Mouse (Mus musculus) limb, embryonic 15.5 days (tissue): Measurements from ENCODE around the gene Hspa12b. TPM values are rescaled to one million over a fixed set of nuclear protein-coding genes. Genes with fewer than 3 reads are reported as not detected.

Experiments used
- ATAC-seq: fragments of 200-750 bp; cut with Nextera tagmentation; 2 replicates; pipeline ENCODE4 v1.8.0; 2017; ENCODE audit warnings: low read depth, moderate TSS enrichment; ENCODE audit not compliant: insufficient number of reproducible peaks, low FRiP score, low TSS enrichment
- H3K27ac ChIP-seq: fragments of 300-500 bp; sonication (generic); 2 replicates; pipeline ENCODE4 v1.5.1; 2015; ENCODE audit warnings: moderate library complexity, mild to moderate bottlenecking, inconsistent platforms
- H3K27me3 ChIP-seq: fragments of 300-500 bp; sonication (generic); 2 replicates; pipeline ENCODE4 v1.6.1; 2015; ENCODE audit warnings: inconsistent platforms
- H3K36me3 ChIP-seq: fragments of 300-500 bp; sonication (generic); 2 replicates; pipeline ENCODE4 v1.6.1; 2015; ENCODE audit warnings: inconsistent platforms
- H3K4me1 ChIP-seq: fragments of 300-500 bp; sonication (generic); 2 replicates; pipeline ENCODE4 v1.6.1; 2015; ENCODE audit warnings: inconsistent platforms
- H3K4me2 ChIP-seq: fragments of 300-500 bp; sonication (generic); 2 replicates; pipeline ENCODE4 v1.6.1; 2015; ENCODE audit warnings: mild to moderate bottlenecking, inconsistent platforms
- H3K4me3 ChIP-seq: fragments of 300-500 bp; sonication (generic); 2 replicates; pipeline ENCODE4 v1.5.1; 2015; ENCODE audit warnings: mild to moderate bottlenecking, inconsistent platforms
- H3K9ac ChIP-seq: fragments of 300-500 bp; sonication (generic); 2 replicates; pipeline ENCODE4 v1.6.1; 2015; ENCODE audit warnings: inconsistent platforms
- H3K9me3 ChIP-seq: fragments of 300-500 bp; sonication (generic); 2 replicates; pipeline ENCODE4 v1.6.1; 2016; ENCODE audit warnings: inconsistent platforms
- WGBS: fragments of 180-500 bp; shearing (Covaris S2); methylation state at CpG from one replicate; pipeline ENCODE4 v1.1.7; 2015; 5-methylcytosine and 5-hydroxymethylcytosine counted together
- polyA plus RNA-seq: library from polyadenylated mRNA; unstranded; fragments of >200 nt; fragmentation: Nextera tagmentation; extraction: Ambion mirVana; gene quantifications from 2 replicates; pipeline ENCODE4 v1.2.1, GENCODE M21; 2015

Hspa12b gene
- polyA plus RNA-seq, 1 experiment from 2014 or later: 22.0 TPM

- H3K4me2 ChIP-seq: no peak overlapping the region
- peaks cover 62% of the 10 kb centered on the region for H3K4me1 ChIP-seq
These were observed 48.3 kb downstream of the Hspa12b start for GRCm38 (mm10) chr2:131175286-131175944.

GRCm38 (mm10) chr2:131175945-131176309 lies 48.8 kb downstream of the Hspa12b start:
- no peak overlapping the region for H3K9ac ChIP-seq
- H3K27ac ChIP-seq: no peak overlapping the region
- no peak for ATAC-seq
- H3K4me1 ChIP-seq: peaks cover 60% of the 10 kb centered on the region
- H3K4me2 ChIP-seq: no peak overlapping the region
- no peak overlapping the region for H3K4me3 ChIP-seq
- H3K9me3 ChIP-seq: no peaks in the 10 kb centered on the region
- 92% methylated on average over 1 of the region's 1 CpGs for WGBS
- peaks cover 14% of the 10 kb centered on the region for H3K36me3 ChIP-seq
- peaks cover 29% of the 10 kb centered on the region for H3K27me3 ChIP-seq

More at GRCm38 (mm10) chr2:131175286-131175944, 48.3 kb downstream of the Hspa12b start:
- Histone ChIP-seq H3K9ac (no peak overlapping the region), H3K27ac (no peak overlapping the region), H3K4me3 (no peak overlapping the region), H3K36me3 (peaks cover 14% of the 10 kb centered on the region), H3K9me3 (no peaks in the 10 kb centered on the region), H3K27me3 (peaks cover 34% of the 10 kb centered on the region)
- ATAC-seq: no peak
- 73% methylated on average over 3 of the region's 3 CpGs for WGBS

- no peak overlapping the region for H3K27ac ChIP-seq
- 61% methylated on average over 5 of the region's 5 CpGs for WGBS
- H3K27me3 ChIP-seq: peaks cover 24% of the 10 kb centered on the region
- H3K36me3 ChIP-seq: peaks cover 14% of the 10 kb centered on the region
- no peaks in the 10 kb centered on the region for H3K9me3 ChIP-seq
- H3K9ac ChIP-seq: no peak overlapping the region
- ATAC-seq: no peak
- peak overlapping the region; percentile 92; the same call in 1 of the 2 replicates for H3K4me2 ChIP-seq
- peaks cover 55% of the 10 kb centered on the region for H3K4me1 ChIP-seq
- H3K4me3 ChIP-seq: no peak overlapping the region
These were observed 49.4 kb downstream of the Hspa12b start for GRCm38 (mm10) chr2:131176491-131176890.

GRCm38 (mm10) chr2:131177932-131178331 lies 50.9 kb downstream of the Hspa12b start:
- H3K27ac ChIP-seq: no peak overlapping the region
- no peaks in the 10 kb centered on the region for H3K9me3 ChIP-seq
- 86% methylated on average over 9 of the region's 9 CpGs for WGBS
- H3K4me3 ChIP-seq: peak overlapping the region; percentile 70
- peak overlapping the region; percentile 92 for H3K4me2 ChIP-seq
- peaks cover 14% of the 10 kb centered on the region for H3K36me3 ChIP-seq
- no peak overlapping the region for H3K9ac ChIP-seq
- no peak for ATAC-seq
- H3K4me1 ChIP-seq: peaks cover 51% of the 10 kb centered on the region
- H3K27me3 ChIP-seq: peaks cover 9% of the 10 kb centered on the region

GRCm38 (mm10) chr2:131178828-131179245 lies 51.8 kb downstream of the Hspa12b start:
- no peak for ATAC-seq
- Histone ChIP-seq H3K27me3 (peaks cover under 1% of the 10 kb centered on the region; the same call in 1 of the 2 replicates), H3K27ac (peak overlapping the region; percentile 93; the same call in 1 of the 2 replicates), H3K4me1 (peaks cover 51% of the 10 kb centered on the region), H3K36me3 (peaks cover 14% of the 10 kb centered on the region), H3K4me2 (peak overlapping the region; percentile 92), H3K9ac (peak overlapping the region; percentile 98), H3K4me3 (peak overlapping the region; percentile 70), H3K9me3 (no peaks in the 10 kb centered on the region)
- WGBS: 28% methylated on average over 26 of the region's 26 CpGs

- ATAC-seq: peak; percentile 56
- Histone ChIP-seq H3K27me3 (no peaks in the 10 kb centered on the region), H3K9ac (peak overlapping the region; percentile 98), H3K36me3 (peaks cover 14% of the 10 kb centered on the region), H3K9me3 (no peaks in the 10 kb centered on the region), H3K4me1 (peaks cover 48% of the 10 kb centered on the region), H3K27ac (peak overlapping the region; percentile 93), H3K4me3 (peak overlapping the region; percentile 70), H3K4me2 (peak overlapping the region; percentile 92)
- WGBS: under 1% methylated on average over 65 of the region's 67 CpGs
These were observed 52.3 kb downstream of the Hspa12b start for GRCm38 (mm10) chr2:131179246-131179886.

GRCm38 (mm10) chr2:131179990-131180587 lies 53.0 kb downstream of the Hspa12b start, which contains the start of gene Cenpb:
TSS of gene Cenpb (minus strand) at chr2:131180067.
- 3% methylated on average over 52 of the region's 57 CpGs for WGBS

GRCm38 (mm10) chr2:131186343-131186742 lies 59.3 kb downstream of the Hspa12b start:
- Histone ChIP-seq H3K36me3 (peaks cover 2% of the 10 kb centered on the region; the same call in 1 of the 2 replicates), H3K9ac (peak overlapping the region; percentile 62), H3K4me2 (peak overlapping the region; percentile 92), H3K4me3 (peak overlapping the region; percentile 68), H3K27ac (peak overlapping the region; percentile 77), H3K9me3 (no peaks in the 10 kb centered on the region), H3K27me3 (no peaks in the 10 kb centered on the region), H3K4me1 (peaks cover 40% of the 10 kb centered on the region)
- no peak for ATAC-seq
- WGBS: 2% methylated on average over 14 of the region's 14 CpGs

More at GRCm38 (mm10) chr2:131179990-131180587, 53.0 kb downstream of the Hspa12b start, which contains the start of gene Cenpb:
- Histone ChIP-seq H3K36me3 (peaks cover 14% of the 10 kb centered on the region), H3K27me3 (no peaks in the 10 kb centered on the region), H3K4me2 (peak within 1 kb of the TSS; percentile 92), H3K9ac (peak within 1 kb of the TSS; percentile 98), H3K4me1 (peaks cover 43% of the 10 kb centered on the region), H3K9me3 (no peaks in the 10 kb centered on the region), H3K27ac (peak within 1 kb of the TSS; percentile 93), H3K4me3 (peak within 1 kb of the TSS; percentile 70)
- ATAC-seq: peak; percentile 81

GRCm38 (mm10) chr2:131186771-131187601 lies 59.9 kb downstream of the Hspa12b start, which contains the start of the genes Cdc25b and Spef1:
TSS of gene Cdc25b (plus strand) at chr2:131186949.
TSS of gene Spef1 (minus strand) at chr2:131187282.
- peak; percentile 89 for ATAC-seq
- Histone ChIP-seq H3K27me3 (no peaks in the 10 kb centered on the region), H3K36me3 (peaks cover 8% of the 10 kb centered on the region; the same call in 1 of the 2 replicates), H3K4me3 (peak within 1 kb of the TSS; percentile 68), H3K9ac (peak within 1 kb of the TSS; percentile 62), H3K27ac (peak within 1 kb of the TSS; percentile 77), H3K4me2 (peak within 1 kb of the TSS; percentile 92), H3K9me3 (no peaks in the 10 kb centered on the region), H3K4me1 (peaks cover 40% of the 10 kb centered on the region)
- WGBS: 1% methylated on average over 41 of the region's 43 CpGs

GRCm38 (mm10) chr2:131187602-131187922 lies 60.5 kb downstream of the Hspa12b start:
- Histone ChIP-seq H3K4me1 (peaks cover 40% of the 10 kb centered on the region), H3K36me3 (peaks cover 11% of the 10 kb centered on the region; the same call in 1 of the 2 replicates), H3K9ac (peak overlapping the region; percentile 62), H3K9me3 (no peaks in the 10 kb centered on the region), H3K4me3 (peak overlapping the region; percentile 68), H3K4me2 (peak overlapping the region; percentile 92), H3K27ac (peak overlapping the region; percentile 77; the same call in 1 of the 2 replicates), H3K27me3 (no peaks in the 10 kb centered on the region)
- no peak for ATAC-seq
- WGBS: 30% methylated on average over 3 of the region's 3 CpGs

GRCm38 (mm10) chr2:131188311-131188710 lies 61.2 kb downstream of the Hspa12b start:
- no peaks in the 10 kb centered on the region for H3K9me3 ChIP-seq
- peaks cover 18% of the 10 kb centered on the region for H3K36me3 ChIP-seq
- 89% methylated on average over 5 of the region's 5 CpGs for WGBS
- no peak overlapping the region for H3K27ac ChIP-seq
- peaks cover 40% of the 10 kb centered on the region for H3K4me1 ChIP-seq
- H3K9ac ChIP-seq: no peak overlapping the region
- no peak overlapping the region; the same call in 1 of the 2 replicates for H3K4me2 ChIP-seq
- ATAC-seq: no peak
- H3K4me3 ChIP-seq: peak overlapping the region; percentile 68; the same call in 1 of the 2 replicates
- no peaks in the 10 kb centered on the region for H3K27me3 ChIP-seq
